Comparison of ENCODE assay signal across 22 mouse cellular contexts in the genomic region with DNA sequence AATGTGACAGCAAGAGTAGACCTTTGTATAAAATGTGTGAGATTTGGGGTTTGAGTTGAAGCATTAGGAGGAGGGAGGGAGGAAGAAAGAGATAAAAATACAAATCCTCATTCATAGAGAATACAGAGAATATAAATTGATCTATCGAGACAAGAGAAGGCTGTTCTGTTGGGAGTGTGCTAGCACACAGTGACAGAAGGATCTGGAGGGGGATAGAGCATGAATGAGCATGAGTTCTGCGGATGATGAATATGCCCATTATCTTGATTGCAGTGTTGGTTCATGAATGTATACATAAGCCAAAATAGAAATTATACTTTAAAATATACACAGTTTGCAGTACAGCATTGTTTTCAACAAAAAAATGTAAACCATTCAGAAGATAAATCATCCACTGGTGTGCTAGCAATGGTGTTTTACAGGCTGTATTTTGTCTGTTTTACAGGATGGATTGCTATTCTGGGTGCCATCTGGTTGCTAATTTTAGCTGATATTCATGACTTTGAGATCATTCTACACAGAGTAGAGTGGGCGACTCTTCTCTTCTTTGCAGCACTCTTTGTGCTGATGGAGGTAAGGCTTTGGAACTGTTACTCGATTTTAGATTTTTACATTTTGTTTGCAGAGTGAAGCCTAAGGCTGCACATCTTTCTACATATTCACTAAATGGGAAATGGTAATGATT.
DNase-seq lines count a peak whose midpoint lies in the region; ATAC-seq and TF ChIP-seq lines count a peak whose summit lies in the region.
"Had no signal": no experiment of that assay in that cellular context is flagged by ENCODE, and none has a peak within 500 bp of the region (broad histone marks: within the 10 kb centered on the region; RNA-seq: fewer than 3 reads in every experiment).

No protein-coding gene starts in this region.

- no peak overlapping the region for H3K9ac ChIP-seq in stomach, embryonic 16.5 days (ENCODE audit: low read length)
- no peak overlapping the region for H3K9ac ChIP-seq in stomach, postnatal 0 days (ENCODE audit: low read length)
- H3K9ac ChIP-seq in lung, postnatal 0 days (replicated peaks; ENCODE audit: low read depth): no peak overlapping the region
- H3K9ac ChIP-seq: forebrain, embryonic 12.5 days; limb, embryonic 12.5 days; liver, embryonic 12.5 days had no signal

- H3K4me3 ChIP-seq in stomach, embryonic 16.5 days (replicated peaks; ENCODE audit: low read length): no peak overlapping the region
- H3K4me3 ChIP-seq in stomach, postnatal 0 days (ENCODE audit: low read depth, low read length): no peak overlapping the region
- H3K4me3 ChIP-seq in left cerebral cortex, adult 2 months: no peak overlapping the region
- no peak overlapping the region for H3K4me3 ChIP-seq in lung, postnatal 0 days (ENCODE audit: low read depth, low read length)
- H3K4me3 ChIP-seq: forebrain, embryonic 12.5 days; limb, embryonic 12.5 days; liver, embryonic 12.5 days had no signal

- no peak overlapping the region for H3K4me2 ChIP-seq in stomach, embryonic 16.5 days (ENCODE audit: low read depth, low read length)
- no peak overlapping the region for H3K4me2 ChIP-seq in stomach, postnatal 0 days (replicated peaks; ENCODE audit: low read depth)
- no peak overlapping the region for H3K4me2 ChIP-seq in lung, postnatal 0 days (replicated peaks; ENCODE audit: low read depth, low read length)
- H3K4me2 ChIP-seq: forebrain, embryonic 12.5 days; limb, embryonic 12.5 days; liver, embryonic 12.5 days had no signal

- no peaks in the 10 kb centered on the region for H3K36me3 ChIP-seq in stomach, embryonic 16.5 days (ENCODE audit: control insufficient read depth, insufficient read depth, low read length)
- H3K36me3 ChIP-seq in stomach, postnatal 0 days (ENCODE audit: control insufficient read depth, insufficient read depth, low read length): no peaks in the 10 kb centered on the region
- no peaks in the 10 kb centered on the region for H3K36me3 ChIP-seq in lung, postnatal 0 days (ENCODE audit: insufficient read depth, low read length)
- H3K36me3 ChIP-seq: forebrain, embryonic 12.5 days; limb, embryonic 12.5 days; liver, embryonic 12.5 days had no signal

- no peaks in the 10 kb centered on the region for H3K9me3 ChIP-seq in stomach, embryonic 16.5 days (replicated peaks; ENCODE audit: control insufficient read depth, low read length)
- H3K9me3 ChIP-seq in stomach, postnatal 0 days (ENCODE audit: control insufficient read depth, low read length): no peaks in the 10 kb centered on the region
- no peaks in the 10 kb centered on the region for H3K9me3 ChIP-seq in lung, postnatal 0 days (ENCODE audit: low read length)
- H3K9me3 ChIP-seq: forebrain, embryonic 12.5 days; limb, embryonic 12.5 days had no signal

- TF ChIP-seq EP300 in stomach, postnatal 0 days (optimal IDR thresholded peaks at IDR 0.05): no peak
- no peak for TF ChIP-seq EP300 in lung, postnatal 0 days (IDR thresholded peaks at IDR 0.05)

- WGBS in stomach, embryonic 16.5 days: 45% methylated on average over 4 of the region's 4 CpGs
- 59% methylated on average over 4 of the region's 4 CpGs for WGBS in stomach, postnatal 0 days
- WGBS in lung, postnatal 0 days: 75% methylated on average over 4 of the region's 4 CpGs

- peak; percentile 44; the same call in 1 of the 2 replicates for ATAC-seq in stomach, embryonic 16.5 days (ENCODE audit: insufficient read depth, low FRiP score)
- no peak for ATAC-seq in stomach, postnatal 0 days (ENCODE audit: low FRiP score, low TSS enrichment)
- ATAC-seq in lung, postnatal 0 days: no peak
- ATAC-seq: hindbrain, embryonic 16.5 days; intestine, postnatal 0 days; liver, embryonic 12.5 days; midbrain, embryonic 16.5 days had no signal

- intact Hi-C loops in left cerebral cortex, adult 2 months (cut with DNase I): loop anchor here (5.0 kb wide), 1 partner anchor 66 kb away; no protein-coding TSS in a partner anchor

- no peaks in the 10 kb centered on the region for H3K4me1 ChIP-seq in stomach, embryonic 16.5 days (ENCODE audit: control insufficient read depth, insufficient read depth, low read length)
- no peaks in the 10 kb centered on the region for H3K4me1 ChIP-seq in stomach, postnatal 0 days (replicated peaks; ENCODE audit: control insufficient read depth, insufficient read depth)
- no peaks in the 10 kb centered on the region for H3K4me1 ChIP-seq in lung, postnatal 0 days (ENCODE audit: insufficient read depth, low read depth, low read length)
- H3K4me1 ChIP-seq: forebrain, embryonic 12.5 days; limb, embryonic 12.5 days; liver, embryonic 12.5 days had no signal

- H3K27me3 ChIP-seq in stomach, embryonic 16.5 days (ENCODE audit: control insufficient read depth, insufficient read depth, low read length): no peaks in the 10 kb centered on the region
- H3K27me3 ChIP-seq in stomach, postnatal 0 days (ENCODE audit: control insufficient read depth, insufficient read depth, low read length): no peaks in the 10 kb centered on the region
- H3K27me3 ChIP-seq in lung, postnatal 0 days (replicated peaks; ENCODE audit: insufficient read depth, low read length): no peaks in the 10 kb centered on the region
- H3K27me3 ChIP-seq: forebrain, embryonic 12.5 days; limb, embryonic 12.5 days; liver, embryonic 12.5 days had no signal

- no peak for TF ChIP-seq CTCF in stomach, postnatal 0 days (IDR thresholded peaks at IDR 0.05; ENCODE audit: low read depth)
- no peak for TF ChIP-seq CTCF in left cerebral cortex, adult 2 months (IDR thresholded peaks at IDR 0.05)
- no peak for TF ChIP-seq CTCF in lung, postnatal 0 days (IDR thresholded peaks at IDR 0.05)

- peak; percentile 41 for DNase-seq in layer of hippocampus, adult 11-12 months (ENCODE audit: low spot score)
- no peak for DNase-seq in layer of hippocampus, postnatal 25 days (ENCODE audit: extremely low spot score in 1 of 2, low spot score in 1 of 2)
- DNase-seq in stomach, postnatal 0 days (ENCODE audit: low spot score): no peak
- DNase-seq in left cerebral cortex, adult 2 months (ENCODE audit: extremely low spot score in 1 of 2, low spot score in 2 of 2): peak in 1 of 2 experiments; percentile 10
- no peak for DNase-seq in heart, postnatal 4 days
- DNase-seq in lung, postnatal 0 days (ENCODE audit: low spot score): no peak
- DNase-seq: adrenal gland, postnatal 36 days; B cell, adult 2 months; cerebellum, adult 8-10 months; gastrocnemius, postnatal 14 days; heart, adult 18-20 months; lung, adult 2 months; lung, postnatal 36 days; retina, postnatal 1 day; thymus, adult 18-20 months had no signal

- no peak overlapping the region for H3K27ac ChIP-seq in stomach, embryonic 16.5 days (ENCODE audit: low read length)
- no peak overlapping the region for H3K27ac ChIP-seq in stomach, postnatal 0 days (replicated peaks)
- peak overlapping the region; percentile 37 for H3K27ac ChIP-seq in left cerebral cortex, adult 2 months
- no peak overlapping the region for H3K27ac ChIP-seq in lung, postnatal 0 days (ENCODE audit: low read length)
- H3K27ac ChIP-seq: forebrain, embryonic 12.5 days; limb, embryonic 12.5 days; liver, embryonic 12.5 days had no signal
